Mouse (Mus musculus): Measurements from ENCODE around the gene Cfap65.

Gene Cfap65

DNA sequence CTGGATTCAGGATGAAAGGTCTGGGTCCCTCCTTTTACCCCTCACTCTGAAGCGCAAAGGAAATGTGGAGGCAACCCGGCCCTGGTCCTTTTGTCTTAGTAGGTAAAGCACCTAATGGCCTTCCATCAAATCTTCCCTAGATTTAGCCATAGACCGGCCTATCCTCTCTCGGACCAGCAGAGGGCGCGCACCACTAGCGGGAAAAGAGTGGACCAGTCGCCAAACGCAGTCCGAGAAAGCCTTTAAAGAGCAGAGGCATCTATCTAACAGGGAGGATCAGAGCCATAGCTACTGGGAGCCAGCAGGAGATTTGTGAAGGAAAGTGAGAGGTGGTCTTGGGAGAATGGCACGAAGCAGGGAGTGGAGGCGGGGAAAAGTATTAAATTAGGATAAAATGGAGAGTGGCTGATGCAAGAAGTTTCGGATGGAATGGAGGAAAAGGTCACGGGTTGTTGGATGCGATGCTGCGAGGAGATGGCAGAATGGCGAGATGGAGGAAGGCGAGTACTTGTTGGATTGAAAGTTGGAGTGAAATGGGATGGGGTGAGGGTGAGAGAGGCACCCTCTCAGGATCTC is 54.5 kb downstream of the Cfap65 start:
- peak; percentile 80 for DNase-seq

DNA sequence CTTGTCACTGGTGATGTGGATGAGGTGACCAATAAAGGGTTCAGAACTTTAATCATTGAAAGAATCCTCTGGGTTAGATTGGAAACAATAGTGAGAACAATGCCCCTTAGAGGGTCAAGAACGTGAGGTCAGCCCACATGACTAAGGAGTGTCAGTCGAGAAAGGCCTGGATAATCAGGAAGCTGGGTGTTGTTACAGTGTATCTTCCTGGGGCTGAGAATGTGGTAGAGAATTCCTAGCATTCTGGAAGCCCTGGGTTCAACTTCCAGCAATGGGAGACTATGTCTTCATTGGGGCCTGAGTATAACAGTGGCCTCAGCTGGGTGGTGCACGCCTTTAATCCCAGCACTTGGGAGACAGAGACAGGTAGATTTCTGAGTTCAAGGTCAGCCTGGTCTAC is 58.2 kb downstream of the Cfap65 start:
- no peak for DNase-seq

DNA sequence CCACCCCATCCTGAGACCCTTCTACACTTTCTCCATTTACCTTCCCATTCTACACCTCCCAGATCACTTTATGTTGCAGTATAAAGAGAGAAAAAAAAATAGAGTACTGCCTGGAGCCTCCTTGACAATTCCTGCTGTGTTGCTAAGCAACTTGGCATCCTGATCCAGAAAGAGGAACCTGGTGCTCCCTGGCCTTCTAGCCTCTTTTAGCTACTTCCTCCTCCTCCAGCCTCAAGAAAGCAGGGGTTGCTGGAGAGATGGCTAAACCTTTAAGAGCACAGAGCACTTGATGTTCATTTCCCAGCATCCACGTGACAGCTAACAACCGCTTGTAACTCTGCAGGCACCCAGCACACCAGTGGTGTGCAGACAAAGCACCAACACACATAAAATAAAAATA is 63.2 kb downstream of the Cfap65 start:
- no peak for DNase-seq

DNA sequence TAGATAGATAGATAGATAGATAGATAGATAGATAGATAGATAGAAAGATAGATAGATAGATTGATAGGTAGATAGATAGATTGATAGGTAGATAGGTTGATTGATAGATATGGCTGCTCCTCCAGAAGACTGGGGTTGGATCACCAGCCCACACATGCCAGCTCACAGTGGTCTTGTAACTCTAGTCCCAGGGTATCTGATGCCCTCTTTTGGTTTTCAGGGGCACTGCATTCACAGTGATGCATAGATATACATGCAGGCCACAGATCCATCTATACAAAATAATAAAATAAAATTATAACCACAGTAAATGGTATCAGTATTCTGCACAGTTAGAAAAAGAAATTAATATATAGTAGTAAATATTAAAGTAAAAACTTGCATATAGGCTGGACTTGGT is 73.6 kb downstream of the Cfap65 start:
- DNase-seq: no peak

DNA sequence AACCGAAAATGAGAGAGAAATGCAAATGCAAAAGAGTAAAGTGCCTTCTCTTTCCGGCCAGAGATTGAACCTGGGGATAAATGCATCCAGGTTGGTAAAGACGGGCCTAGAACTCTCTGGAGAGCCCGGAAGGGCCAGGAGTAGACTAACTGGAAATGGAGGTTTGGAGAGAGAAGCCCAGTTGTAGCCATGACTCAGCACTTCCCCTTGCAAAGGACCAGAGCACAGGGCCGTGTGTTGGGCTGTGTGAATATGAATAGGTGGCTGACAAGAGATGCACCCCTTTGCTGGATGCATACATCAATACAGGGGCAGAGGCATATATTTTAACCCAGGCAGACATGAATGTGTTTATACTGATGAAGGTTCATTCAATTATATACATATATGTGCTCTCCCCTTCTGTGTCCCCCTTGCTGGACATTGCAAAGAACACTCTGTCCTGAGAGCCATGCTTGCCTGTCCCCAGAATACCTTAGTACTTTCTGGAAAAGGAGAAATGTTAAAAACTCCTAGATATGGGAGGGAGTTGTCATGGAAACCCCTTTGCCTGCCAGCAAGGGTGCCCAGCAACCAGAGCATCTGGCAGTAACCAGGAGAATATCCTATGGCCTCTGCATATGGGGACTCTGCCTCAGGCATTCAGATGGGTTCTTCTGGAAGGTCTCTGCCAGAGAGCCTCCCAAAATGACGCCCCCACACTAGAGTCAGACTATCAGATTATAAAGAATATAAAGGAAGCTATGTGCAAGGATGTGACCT is 76.0 kb downstream of the Cfap65 start:
- DNase-seq: peak; percentile 38

DNA sequence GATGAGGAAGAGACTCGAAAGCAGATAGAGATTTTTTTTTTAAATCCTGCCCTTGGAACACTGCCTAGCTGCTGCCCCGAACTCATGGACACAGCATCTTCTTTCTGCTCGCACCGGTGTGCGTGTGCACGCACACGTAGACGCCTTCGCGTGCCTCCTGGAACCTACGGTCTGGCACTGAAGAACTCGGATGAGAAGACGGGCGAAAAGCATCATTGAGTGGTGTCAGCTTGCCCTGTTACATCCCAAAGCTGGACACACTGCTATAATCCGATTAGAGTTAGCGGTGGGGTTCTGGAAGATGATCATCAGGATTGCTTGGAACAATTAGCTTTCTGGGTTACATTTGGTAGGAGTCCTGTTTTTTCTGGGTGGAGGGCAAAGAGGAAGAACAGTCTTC is 76.6 kb downstream of the Cfap65 start:
- DNase-seq: peak; percentile 15

DNA sequence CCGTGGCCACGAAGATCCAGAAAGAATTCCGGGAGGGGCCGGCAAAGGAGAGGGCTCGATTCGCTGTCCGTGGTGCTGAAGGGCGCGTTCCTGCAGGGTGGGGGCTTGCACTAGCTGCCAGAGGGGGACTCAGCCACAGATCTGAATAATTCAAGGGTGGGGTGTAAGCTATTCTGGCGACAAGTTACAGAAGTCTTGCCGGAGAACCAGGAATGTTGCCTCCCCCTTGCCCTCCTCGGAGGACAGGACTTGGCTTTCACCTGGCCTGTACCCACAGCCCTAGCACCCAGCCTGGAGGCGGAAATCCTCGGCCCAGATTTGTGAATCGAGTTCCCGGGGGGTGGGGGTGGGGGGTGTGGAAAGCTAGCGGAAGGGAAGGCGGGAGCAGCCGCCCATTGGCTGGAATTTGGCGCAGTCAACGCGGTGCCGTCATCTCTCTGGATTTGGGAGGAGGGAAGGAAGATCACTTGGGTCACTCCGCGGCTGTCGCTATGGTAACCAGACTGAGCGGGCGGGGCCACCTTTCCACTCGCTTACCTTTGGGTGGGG is 77.2 kb downstream of the Cfap65 start:
- DNase-seq: peak; percentile 90

DNA sequence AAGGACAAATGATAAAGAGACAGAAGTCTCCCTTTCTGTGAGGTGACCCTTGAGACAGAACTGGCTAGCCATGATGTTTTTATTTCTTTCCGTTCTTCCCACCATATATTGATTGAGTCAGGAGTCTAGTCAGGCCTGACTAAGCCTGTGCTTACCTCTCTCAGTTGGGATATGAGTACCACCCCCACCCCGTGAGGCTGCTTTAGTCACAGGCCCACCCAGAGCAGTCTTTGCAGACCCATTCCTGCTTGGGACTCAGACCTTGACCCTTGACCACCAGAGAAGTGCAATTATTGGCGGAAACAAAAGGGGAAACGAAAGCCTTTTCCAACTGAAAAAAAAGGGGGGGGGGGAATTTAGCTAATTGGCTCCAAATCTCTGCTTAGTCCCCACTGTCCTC is 77.7 kb downstream of the Cfap65 start:
- DNase-seq: no peak

DNA sequence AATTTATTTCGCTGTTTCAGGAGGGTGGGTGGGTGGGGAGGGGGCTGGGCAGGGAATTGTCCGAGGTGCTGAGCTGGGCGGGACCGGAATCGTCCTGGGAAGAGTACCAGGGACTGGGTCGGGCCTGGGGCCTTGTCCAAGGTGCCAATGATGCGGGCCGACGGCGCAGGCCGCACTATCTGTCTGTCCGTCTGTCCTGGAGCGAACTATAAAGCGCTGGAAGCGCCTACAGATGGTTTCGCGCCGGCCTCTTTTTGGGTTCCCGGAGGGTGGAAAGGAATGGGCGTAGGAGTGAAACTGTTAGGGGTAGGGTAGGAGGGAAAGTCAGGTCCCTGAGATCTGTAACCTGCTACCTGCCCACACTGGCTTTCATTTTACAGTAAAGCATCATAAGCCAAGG is 78.2 kb downstream of the Cfap65 start:
- DNase-seq: peak; percentile 28

DNA sequence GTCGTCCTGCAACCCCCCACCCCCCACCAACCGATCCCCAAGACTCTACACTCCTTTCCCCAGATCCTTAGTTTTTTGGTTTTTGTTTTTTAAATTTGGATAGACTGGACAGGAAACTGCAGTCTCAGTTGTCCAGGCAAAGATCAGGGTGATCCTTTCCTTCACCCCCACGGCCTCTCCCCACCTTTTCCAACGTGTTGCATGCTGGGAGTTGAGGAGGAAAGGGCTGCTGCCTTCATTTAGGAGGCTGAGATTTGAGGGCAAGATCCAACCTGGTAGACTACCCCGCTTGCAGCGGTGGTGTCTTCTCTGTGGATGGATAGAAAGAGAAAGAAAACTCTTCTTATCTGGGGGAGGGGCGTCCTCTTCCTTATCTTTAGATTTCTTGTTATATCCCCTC is 78.6 kb downstream of the Cfap65 start:
- no peak for DNase-seq

DNA sequence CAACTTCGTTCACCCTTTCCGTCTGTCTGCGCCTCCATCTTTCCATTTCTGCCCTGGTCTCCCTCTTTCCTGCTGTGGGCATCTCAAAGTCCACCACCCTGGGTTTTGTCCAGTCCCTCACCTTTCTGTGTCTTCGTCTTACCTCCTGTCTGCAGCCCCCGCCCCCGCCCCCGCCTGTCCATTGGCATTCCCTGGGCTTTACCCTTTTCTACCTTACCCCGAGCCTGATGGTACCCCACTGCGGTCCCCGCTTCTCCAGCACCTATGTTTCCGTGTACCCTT is 79.0 kb downstream of the Cfap65 start:
- no peak for DNase-seq

DNA sequence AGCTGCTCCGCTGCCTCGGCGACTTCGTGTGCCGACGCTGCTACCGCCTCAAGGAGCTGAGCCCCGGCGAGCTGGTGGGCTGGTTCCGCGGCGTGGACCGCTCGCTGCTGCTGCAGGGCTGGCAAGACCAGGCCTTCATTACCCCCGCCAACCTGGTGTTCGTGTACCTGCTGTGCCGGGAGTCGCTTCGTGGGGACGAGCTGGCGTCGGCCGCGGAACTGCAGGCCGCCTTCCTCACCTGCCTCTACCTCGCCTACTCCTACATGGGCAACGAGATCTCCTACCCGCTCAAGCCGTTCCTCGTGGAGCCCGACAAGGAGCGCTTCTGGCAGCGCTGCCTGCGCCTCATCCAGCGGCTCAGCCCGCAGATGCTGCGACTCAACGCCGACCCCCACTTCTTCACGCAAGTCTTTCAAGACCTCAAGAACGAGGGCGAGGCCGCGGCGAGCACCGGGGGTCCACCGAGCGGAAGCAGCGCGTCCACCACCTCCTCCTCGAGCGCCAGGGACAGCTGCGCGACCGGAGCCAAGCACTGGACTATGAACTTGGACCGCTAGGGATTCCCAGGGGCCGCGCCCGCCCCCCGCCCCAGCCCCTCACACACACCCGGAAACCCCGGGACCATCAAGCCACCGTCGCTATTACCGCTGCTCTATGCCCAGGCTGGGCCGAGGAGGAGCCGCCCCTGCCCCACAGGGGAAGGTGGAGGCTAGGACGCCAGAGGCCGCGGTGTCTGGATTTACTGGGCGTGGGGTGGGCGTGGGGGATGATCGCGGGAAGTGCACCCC is 79.6 kb downstream of the Cfap65 start:
- peak; percentile 40 for DNase-seq

DNA sequence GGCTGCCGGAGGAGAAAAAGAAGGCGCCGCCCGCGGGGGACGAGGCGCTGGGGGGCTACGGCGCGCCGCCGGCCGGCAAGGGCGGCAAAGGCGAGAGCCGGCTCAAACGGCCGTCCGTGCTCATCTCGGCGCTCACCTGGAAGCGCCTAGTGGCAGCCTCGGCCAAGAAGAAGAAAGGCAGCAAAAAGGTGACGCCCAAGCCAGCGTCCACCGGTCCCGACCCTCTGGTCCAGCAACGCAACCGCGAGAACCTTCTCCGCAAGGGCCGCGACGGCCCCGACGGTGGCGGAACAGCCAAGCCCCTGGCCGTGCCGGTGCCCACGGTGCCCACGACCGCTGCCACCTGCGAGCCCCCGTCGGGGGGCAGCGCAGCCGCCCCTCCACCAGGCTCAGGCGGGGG is 80.2 kb downstream of the Cfap65 start:
- DNase-seq: no peak

DNA sequence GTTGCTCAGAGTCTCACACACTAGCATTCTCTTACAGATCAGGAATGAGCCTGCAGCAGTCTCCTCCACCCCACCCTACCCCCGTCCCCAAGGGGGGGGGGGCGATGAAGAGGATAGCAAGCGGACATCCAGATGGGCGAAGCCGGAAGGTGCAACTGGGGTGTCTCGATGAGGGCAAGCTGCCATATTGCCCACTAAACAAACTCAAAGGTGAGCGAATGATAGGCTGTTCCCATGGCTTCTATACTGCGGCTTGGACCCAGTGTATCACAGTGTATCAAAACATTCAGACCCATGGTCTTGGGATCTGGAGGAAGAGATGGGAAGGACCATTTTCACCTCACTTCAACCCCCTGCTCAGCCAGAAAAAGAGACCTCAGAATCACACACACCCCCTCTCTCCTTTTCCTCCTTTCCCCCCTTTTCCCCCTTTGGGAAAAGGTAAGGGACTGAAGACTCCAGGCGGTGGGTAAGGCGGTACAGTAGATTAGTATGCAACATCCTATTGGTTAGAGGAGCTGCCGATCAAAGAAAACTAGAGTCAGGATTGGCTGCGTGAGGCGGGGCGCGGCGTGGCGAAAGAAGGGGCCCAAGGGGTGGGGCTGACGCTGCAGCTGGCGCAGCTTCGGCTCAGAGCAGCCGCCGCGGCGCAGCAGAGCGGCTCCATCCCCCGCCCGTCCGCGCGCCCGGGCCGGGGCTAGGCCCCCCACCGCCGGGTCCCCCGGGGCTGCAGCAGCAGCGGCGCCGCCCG is 80.9 kb downstream of the Cfap65 start, which contains the start of gene Cdk5r2:
TSS of gene Cdk5r2 (plus strand) at position 629 of the 751 bp plus-strand sequence.
- DNase-seq: peak; percentile 91
